Mouse (Mus musculus): ENCODE data around the gene Smlr1.

The Smlr1 gene

GRCm38 (mm10) chr10:25488456-25488855 lies 47.6 kb downstream of the Smlr1 start:
- DNase-seq: peak; percentile 19

GRCm38 (mm10) chr10:25482791-25483190 lies 53.3 kb downstream of the Smlr1 start:
- DNase-seq: no peak

- no peak for DNase-seq
Measured at GRCm38 (mm10) chr10:25479716-25480115, 56.4 kb downstream of the Smlr1 start.

Measured in kidney, adult 11 months (tissue).